Mouse (Mus musculus): ENCODE results near the gene Cnih1. TPM values are rescaled to one million over a fixed set of nuclear protein-coding genes. Genes with fewer than 3 reads are reported as not detected.

The Cnih1 gene
- polyA plus RNA-seq, 1 experiment from 2014 or later: 176 TPM

Other genes starting within 250 kb of the Cnih1 start
- gene Cdkn3, start 27.9 kb downstream of the Cnih1 start, polyA plus RNA-seq (2015; fragmentation: Nextera tagmentation; extraction: Ambion mirVana): 46.0 and 48.3 TPM in 2 replicates
- gene Gmfb, start 33.8 kb upstream of the Cnih1 start, polyA plus RNA-seq (2015; fragmentation: Nextera tagmentation; extraction: Ambion mirVana): 51.7 and 54.8 TPM in 2 replicates
- 22.8 and 25.0 TPM in 2 replicates for gene Cgrrf1, start 43.7 kb upstream of the Cnih1 start, polyA plus RNA-seq (2015; fragmentation: Nextera tagmentation; extraction: Ambion mirVana)
- gene Samd4, start 94.4 kb upstream of the Cnih1 start, polyA plus RNA-seq (2015; fragmentation: Nextera tagmentation; extraction: Ambion mirVana): 6.7 and 7.0 TPM in 2 replicates